Mouse (Mus musculus) G1E (cell line): Measurements from ENCODE around the gene Jazf1.

ENCODE experiments used
- CTCF ChIP-seq: IDR thresholded peaks from 2 replicates; pipeline ENCODE4 v1.5.1; 2012; ENCODE audit warnings: low read depth, low read length, inconsistent platforms, mixed read lengths
- GATA1 ChIP-seq: IDR thresholded peaks from 2 replicates; pipeline ENCODE4 v1.6.1; 2012; ENCODE audit warnings: borderline replicate concordance, low read length, inconsistent platforms, mixed read lengths
- TAL1 ChIP-seq: conservative IDR thresholded peaks from 2 replicates; pipeline ENCODE4 v1.6.1; 2012; ENCODE audit warnings: low read depth, low read length, inconsistent platforms, mixed read lengths

- TF ChIP-seq CTCF (no peak), GATA1 (no peak), TAL1 (no peak)
These were observed 243.4 kb downstream of the Jazf1 start for GRCm38 (mm10) chr6:52824977-52825482.
